Mouse (Mus musculus) megakaryocyte, embryonic 14.5 days (primary cell): Measurements from ENCODE around the gene Slc31a1. TPM values are rescaled to one million over a fixed set of nuclear protein-coding genes. Genes with fewer than 3 reads are reported as not detected.

Source experiments
- H3K27me3 ChIP-seq: replicated peaks from 2 replicates; pipeline ENCODE3; 2012; ENCODE audit warnings: inconsistent platforms
- H3K36me3 ChIP-seq: replicated peaks from 2 replicates; pipeline ENCODE3; 2012; ENCODE audit warnings: low read length, inconsistent platforms, mixed read lengths
- H3K4me1 ChIP-seq: 2 replicates; pipeline ENCODE4 v1.6.1; 2012; ENCODE audit warnings: inconsistent platforms
- H3K4me3 ChIP-seq: replicated peaks from 2 replicates; pipeline ENCODE3; 2012; ENCODE audit warnings: moderate library complexity, mild to moderate bottlenecking, inconsistent platforms
- H3K9me3 ChIP-seq: 2 replicates; pipeline ENCODE4 v1.6.1; 2012; ENCODE audit warnings: inconsistent platforms
- FLI1 ChIP-seq: IDR thresholded peaks from 2 replicates; pipeline ENCODE4 v1.6.1; 2012; ENCODE audit warnings: low read length, inconsistent platforms, mixed read lengths
- GATA1 ChIP-seq: IDR thresholded peaks from 3 replicates; pipeline ENCODE4 v1.6.1; 2012; ENCODE audit warnings: mixed read lengths, low read length, inconsistent platforms, borderline replicate concordance
- polyA plus RNA-seq: library from polyadenylated mRNA; stranded (reverse); fragments of >175 nt; gene quantifications from 2 replicates; pipeline ENCODE4 v1.2.3, GENCODE M21; 2012; ENCODE audit warnings: low replicate concordance; ENCODE audit not compliant: insufficient read depth

Slc31a1 gene
- polyA plus RNA-seq, 1 experiment, result 2.0 TPM

DNA sequence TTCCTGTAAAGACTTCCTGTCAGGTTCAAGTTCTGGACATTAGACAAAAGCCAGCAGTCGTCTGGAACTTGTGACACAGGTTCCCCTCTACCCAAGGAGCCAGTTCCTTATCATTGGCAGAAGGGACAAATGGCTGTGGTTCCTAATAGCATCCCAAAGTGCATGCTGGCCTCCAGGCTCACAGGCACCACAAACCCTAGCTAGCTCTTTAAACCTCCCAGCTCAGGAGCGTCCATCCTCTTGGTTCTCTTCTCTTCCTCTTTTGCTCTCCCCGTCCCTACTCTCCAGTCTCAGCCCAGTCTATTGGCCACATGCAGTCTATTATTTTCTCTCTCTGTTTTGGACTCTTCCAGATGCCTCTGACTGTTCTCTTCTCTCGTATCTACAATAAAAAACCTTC lies 79.3 kb downstream of the Slc31a1 start:
- peaks cover 2% of the 10 kb centered on the region for H3K4me1 ChIP-seq
- H3K27me3 ChIP-seq, result peaks cover 2% of the 10 kb centered on the region
- TF ChIP-seq FLI1 (no peak), GATA1 (no peak)
- H3K4me3 ChIP-seq, result no peak overlapping the region
- peaks cover 18% of the 10 kb centered on the region for H3K9me3 ChIP-seq
- H3K36me3 ChIP-seq, result no peaks in the 10 kb centered on the region

DNA sequence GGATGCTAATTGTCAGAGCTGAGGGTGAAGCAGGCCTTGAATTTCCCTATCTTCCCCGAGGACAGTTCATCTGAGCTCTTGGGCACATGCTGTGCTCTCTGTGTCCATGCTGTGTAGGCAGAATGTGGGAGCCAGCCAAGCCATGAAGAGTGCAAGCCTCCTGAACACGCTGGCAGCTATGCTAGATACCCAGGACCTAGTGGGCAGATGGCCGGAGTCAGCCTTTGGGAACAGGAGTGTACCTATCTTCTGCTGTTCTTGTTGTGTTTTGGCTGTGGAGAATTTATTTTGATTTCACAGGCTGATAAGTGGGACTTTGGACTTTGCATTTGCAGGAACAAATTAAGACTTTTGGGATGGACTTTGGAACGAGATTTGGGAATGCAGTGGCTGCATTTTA lies 80.0 kb downstream of the Slc31a1 start:
- Histone ChIP-seq H3K4me1 (no peaks in the 10 kb centered on the region), H3K4me3 (no peak overlapping the region), H3K36me3 (no peaks in the 10 kb centered on the region), H3K9me3 (peaks cover 18% of the 10 kb centered on the region), H3K27me3 (peaks cover 2% of the 10 kb centered on the region)
- no peak for TF ChIP-seq GATA1
- TF ChIP-seq FLI1, result no peak

DNA sequence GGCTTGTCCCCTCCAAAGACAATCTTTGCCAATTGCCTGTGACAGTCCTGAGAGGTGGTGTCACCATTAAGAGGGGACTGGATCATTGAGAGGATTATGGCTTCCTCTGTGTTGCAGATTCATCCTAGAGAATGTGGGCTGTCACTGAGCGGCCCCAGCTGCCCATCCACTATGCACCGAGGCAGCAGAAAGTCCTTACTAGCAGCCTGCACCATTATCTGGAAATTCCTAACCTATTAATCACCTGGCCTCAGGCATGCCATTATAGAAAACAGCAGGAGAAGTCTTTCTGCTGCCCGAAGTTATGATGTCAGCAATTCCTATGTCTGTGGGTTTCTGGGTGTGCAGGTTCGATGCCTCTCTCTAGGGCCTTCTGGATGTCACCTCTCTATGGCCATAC lies 80.5 kb downstream of the Slc31a1 start:
- Histone ChIP-seq H3K9me3 (peaks cover 18% of the 10 kb centered on the region), H3K4me1 (no peaks in the 10 kb centered on the region), H3K36me3 (no peaks in the 10 kb centered on the region), H3K27me3 (peaks cover 2% of the 10 kb centered on the region), H3K4me3 (no peak overlapping the region)
- TF ChIP-seq GATA1, result no peak
- TF ChIP-seq FLI1, result no peak

Other genes with a start within 250 kb of the Slc31a1 start
- not detected in 2 replicates for gene Mup21, start 209.9 kb upstream of the Slc31a1 start, polyA plus RNA-seq
- gene Zfp37, start 129.7 kb upstream of the Slc31a1 start, polyA plus RNA-seq, result not detected in 2 replicates
- gene Slc31a2, start 98.2 kb upstream of the Slc31a1 start, polyA plus RNA-seq, result 2.3 TPM in 1 of 2 replicates, not detected in the other
- 6.5 and 13.1 TPM in 2 replicates for gene Fkbp15, start 179 bp upstream of the Slc31a1 start, polyA plus RNA-seq
- 1.1 and 25.0 TPM in 2 replicates for gene Cdc26, start 47.9 kb downstream of the Slc31a1 start, polyA plus RNA-seq
- 0.44 and 2.8 TPM in 2 replicates for gene Prpf4, start 48.1 kb downstream of the Slc31a1 start, polyA plus RNA-seq
- 4.9 and 10.5 TPM in 2 replicates for gene Rnf183, start 74.5 kb downstream of the Slc31a1 start, polyA plus RNA-seq
- 0.37 TPM in 1 of 2 replicates, not detected in the other for gene Wdr31, start 110.2 kb downstream of the Slc31a1 start, polyA plus RNA-seq
- gene Bspry, start 119.3 kb downstream of the Slc31a1 start, polyA plus RNA-seq, result not detected in 2 replicates
- gene Hdhd3, start 142.7 kb downstream of the Slc31a1 start, polyA plus RNA-seq, result 1.5 TPM in 1 of 2 replicates, not detected in the other
- gene Alad, start 159.2 kb downstream of the Slc31a1 start, polyA plus RNA-seq, result 28.3 and 75.7 TPM in 2 replicates
- gene Pole3, start 164.3 kb downstream of the Slc31a1 start, polyA plus RNA-seq, result 4.7 and 21.6 TPM in 2 replicates
- not detected in 2 replicates for gene 4933430I17Rik, start 164.6 kb downstream of the Slc31a1 start, polyA plus RNA-seq
- 6.4 and 10.5 TPM in 2 replicates for gene Rgs3, start 199.1 kb downstream of the Slc31a1 start, polyA plus RNA-seq